Mouse (Mus musculus) B cell, adult 2 months (primary cell): ENCODE measurements around the gene Rps23.
"Not testable (repeated sequence)": the region's sequence is repeated elsewhere in the genome, so short reads cannot be mapped to it uniquely, and the experiment has no call there.

Experiments used
- DNase-seq, 2 experiments: peaks; one replicate each; pipeline ENCODE4 v3.0.0; 2022

The Rps23 gene

GRCm38 (mm10) chr13:90922751-90923612 is at the start of gene Rps23:
Gene Rps23, plus strand, starts transcription at chr13:90922958.
- DNase-seq = peak; percentile 95 to 96

- DNase-seq = no peak
These were observed 40.9 kb upstream of the Rps23 start for GRCm38 (mm10) chr13:90881727-90882429.

- DNase-seq = peak in 1 of 2 experiments; percentile 1
These were observed 36.8 kb upstream of the Rps23 start for GRCm38 (mm10) chr13:90885856-90886532.

- peak; percentile 54 to 60 for DNase-seq
These were observed 36.2 kb upstream of the Rps23 start for GRCm38 (mm10) chr13:90886568-90886983.

- DNase-seq = no peak
These were observed 32.6 kb upstream of the Rps23 start for GRCm38 (mm10) chr13:90890111-90890510.

- DNase-seq = no peak
These were observed 27.9 kb upstream of the Rps23 start for GRCm38 (mm10) chr13:90894819-90895218.

GRCm38 (mm10) chr13:90896098-90896497 is 26.7 kb upstream of the Rps23 start:
- DNase-seq = no peak

- DNase-seq = no peak
These were observed 25.9 kb upstream of the Rps23 start for GRCm38 (mm10) chr13:90896821-90897220.

GRCm38 (mm10) chr13:90905176-90905575 is 17.6 kb upstream of the Rps23 start, which contains the start of gene Atp6ap1l:
Gene Atp6ap1l, minus strand, starts transcription at chr13:90905355.
- no peak for DNase-seq

GRCm38 (mm10) chr13:90907376-90907775 is 15.4 kb upstream of the Rps23 start:
- DNase-seq = no peak

- no peak for DNase-seq
These were observed 9.7 kb upstream of the Rps23 start for GRCm38 (mm10) chr13:90912760-90913674.

- no peak for DNase-seq
These were observed 9.0 kb upstream of the Rps23 start for GRCm38 (mm10) chr13:90913675-90914192.

- DNase-seq = no peak
These were observed 8.0 kb upstream of the Rps23 start for GRCm38 (mm10) chr13:90914721-90915120.

GRCm38 (mm10) chr13:90923617-90924016 is 859 bp downstream of the Rps23 start:
- not testable (repeated sequence) for DNase-seq

GRCm38 (mm10) chr13:90924072-90924471 is 1.3 kb downstream of the Rps23 start:
- DNase-seq = no peak

- DNase-seq = no peak
These were observed 2.4 kb downstream of the Rps23 start for GRCm38 (mm10) chr13:90925191-90925590.

GRCm38 (mm10) chr13:90926125-90926765 is 3.5 kb downstream of the Rps23 start:
- DNase-seq = no peak

- DNase-seq = no peak
These were observed 4.3 kb downstream of the Rps23 start for GRCm38 (mm10) chr13:90926938-90927633.

- not testable (repeated sequence) for DNase-seq
These were observed 5.5 kb downstream of the Rps23 start for GRCm38 (mm10) chr13:90928266-90928665.

- peak; percentile 72 to 78 for DNase-seq
These were observed 7.1 kb downstream of the Rps23 start for GRCm38 (mm10) chr13:90929847-90930246.

GRCm38 (mm10) chr13:90933256-90933655 is 10.5 kb downstream of the Rps23 start:
- DNase-seq = no peak
